Mouse (Mus musculus) neutrophil, adult 5-6 weeks (primary cell): ENCODE results near the gene Fgfr2. TPM values are rescaled to one million over a fixed set of nuclear protein-coding genes. Genes with fewer than 3 reads are reported as not detected.

Source experiments
- ATAC-seq: fragments of 151-379, 151-347 bp; 2 replicates; pipeline ENCODE4 v1.8.0; 2017; ENCODE audit warnings: mild to moderate bottlenecking, moderate TSS enrichment; ENCODE audit not compliant: insufficient number of reproducible peaks, poor library complexity, low FRiP score, severe bottlenecking; ENCODE audit errors: extremely low read depth
- total RNA-seq: library from RNA; stranded (forward); fragments of 200-1000 nt; gene quantifications from 2 replicates; pipeline ENCODE4 v1.2.3, GENCODE M21; 2017

Fgfr2 gene
- total RNA-seq, 1 experiment from 2014 or later = not detected

DNA sequence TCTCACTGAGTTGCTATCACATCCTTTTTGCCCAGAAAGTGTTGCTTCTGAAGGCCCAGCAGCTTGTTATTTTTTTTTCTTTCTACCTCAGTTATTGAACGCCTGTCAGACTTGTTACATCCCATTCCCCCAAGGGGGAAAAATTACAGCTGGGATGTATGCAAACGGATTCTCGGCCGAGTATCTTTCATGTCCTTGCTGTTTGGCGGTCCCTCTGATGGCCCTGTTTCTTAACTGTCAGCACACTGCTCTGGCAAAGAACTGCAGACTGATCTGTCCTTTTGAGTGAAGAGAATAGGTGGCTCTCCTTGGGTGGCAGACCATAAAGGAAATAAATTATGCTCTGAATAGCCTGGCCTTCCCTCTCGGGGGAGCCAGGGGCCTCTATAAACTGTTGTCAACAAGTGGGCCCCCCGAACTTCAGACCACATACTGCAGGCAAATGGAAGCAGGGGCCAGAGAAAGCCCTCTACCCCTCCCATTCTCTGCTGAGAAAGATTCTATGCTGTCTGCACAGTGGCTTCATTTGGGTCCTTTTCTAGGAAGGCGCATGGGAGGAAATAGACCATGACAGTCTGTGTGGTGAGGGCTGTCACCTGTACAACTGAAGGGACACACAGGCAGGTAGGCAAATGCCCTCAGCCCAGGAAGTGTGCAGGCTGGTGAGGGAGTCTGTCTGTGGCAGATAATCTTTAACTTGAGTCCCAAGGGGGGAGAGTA, 738.3 kb downstream of the Fgfr2 start:
- ATAC-seq = peak; percentile 42

DNA sequence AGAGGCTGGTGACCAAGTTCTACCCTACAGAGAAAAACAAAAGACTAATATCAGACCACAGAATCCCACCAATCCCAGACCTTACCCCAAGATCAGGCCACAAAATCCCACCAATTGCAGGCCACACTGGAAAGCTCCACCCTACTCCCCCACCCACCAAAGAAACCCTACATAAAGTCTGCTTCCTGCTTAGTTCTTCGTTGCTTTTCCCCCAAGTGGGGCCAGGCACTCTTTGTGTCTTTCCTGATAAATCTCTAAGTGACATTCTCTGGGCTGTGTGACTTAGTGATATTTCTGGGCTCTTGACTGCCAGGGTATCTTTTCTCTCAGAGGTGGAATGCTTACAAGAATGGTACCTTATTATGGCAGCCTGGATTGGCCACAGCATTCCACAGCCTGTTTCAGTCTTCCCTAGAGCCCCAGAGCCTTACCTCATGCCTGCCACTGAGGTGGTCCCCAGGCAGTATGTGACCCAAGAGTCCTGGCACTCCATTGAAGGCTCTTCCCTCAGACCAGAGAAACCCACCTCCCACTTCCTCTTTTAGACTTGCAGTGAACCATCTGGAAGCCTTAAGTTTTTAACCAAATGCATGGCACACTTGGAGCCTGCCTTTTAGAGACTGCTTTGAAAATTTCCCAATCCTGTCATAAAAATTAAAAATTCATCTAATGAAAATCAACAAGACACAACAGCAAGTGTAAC, 742.4 kb downstream of the Fgfr2 start:
- ATAC-seq = no peak

DNA sequence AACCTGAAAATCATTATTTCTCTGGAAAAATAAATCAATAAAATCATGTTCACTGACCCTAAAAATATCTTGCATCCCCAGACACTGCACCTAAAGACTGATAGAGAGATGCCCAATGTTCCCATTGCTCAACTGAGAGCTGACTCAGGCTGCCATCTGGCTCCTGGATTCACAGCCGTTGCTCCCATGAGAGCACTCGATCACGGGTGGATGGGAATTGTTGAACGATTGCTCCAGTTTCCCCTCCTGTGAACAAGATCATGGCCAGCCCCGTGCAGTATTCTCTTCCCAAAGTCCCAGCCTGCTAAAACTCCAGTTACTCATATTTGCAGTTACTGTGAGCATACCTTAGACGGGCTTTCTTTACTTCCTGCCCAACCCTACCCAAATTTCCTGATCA, 745.2 kb downstream of the Fgfr2 start:
- ATAC-seq = no peak

DNA sequence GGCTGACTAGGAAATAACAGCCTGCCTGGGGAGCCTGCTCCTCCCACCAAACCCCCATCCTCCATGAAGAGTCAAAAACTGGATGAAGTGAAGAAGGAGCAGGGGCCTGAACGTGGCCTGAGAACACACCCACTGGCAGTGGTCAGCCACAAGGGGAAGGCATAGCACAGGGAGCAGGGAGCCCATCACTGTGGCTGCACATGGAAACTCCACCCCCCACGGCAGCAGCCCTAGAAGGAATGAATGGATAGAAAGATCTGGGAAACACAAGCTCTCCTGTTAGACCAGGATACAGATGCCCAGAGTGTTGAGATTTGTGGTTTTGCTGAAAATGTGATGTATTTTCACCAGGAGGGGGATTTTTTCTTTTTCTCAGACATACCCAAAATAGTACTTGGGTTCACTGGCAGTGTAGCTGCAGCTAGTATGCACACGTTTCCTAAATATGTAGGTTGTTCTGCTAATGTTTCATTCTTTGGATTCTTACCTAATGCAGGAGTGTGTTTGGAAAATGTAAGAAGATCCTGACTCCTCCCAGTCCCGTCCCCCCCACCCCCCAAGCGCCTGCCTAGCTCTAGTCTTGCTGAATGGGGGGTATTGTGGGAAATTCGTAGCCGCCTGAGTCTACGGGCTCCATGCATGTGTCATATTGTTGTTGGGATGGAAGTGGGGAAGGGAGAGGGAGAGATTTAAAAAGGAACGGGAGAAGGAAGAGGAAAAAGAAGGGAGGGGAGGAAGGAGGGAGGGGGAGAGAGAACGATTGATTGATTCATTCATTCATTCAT, 749.4 kb downstream of the Fgfr2 start:
- ATAC-seq = no peak

DNA sequence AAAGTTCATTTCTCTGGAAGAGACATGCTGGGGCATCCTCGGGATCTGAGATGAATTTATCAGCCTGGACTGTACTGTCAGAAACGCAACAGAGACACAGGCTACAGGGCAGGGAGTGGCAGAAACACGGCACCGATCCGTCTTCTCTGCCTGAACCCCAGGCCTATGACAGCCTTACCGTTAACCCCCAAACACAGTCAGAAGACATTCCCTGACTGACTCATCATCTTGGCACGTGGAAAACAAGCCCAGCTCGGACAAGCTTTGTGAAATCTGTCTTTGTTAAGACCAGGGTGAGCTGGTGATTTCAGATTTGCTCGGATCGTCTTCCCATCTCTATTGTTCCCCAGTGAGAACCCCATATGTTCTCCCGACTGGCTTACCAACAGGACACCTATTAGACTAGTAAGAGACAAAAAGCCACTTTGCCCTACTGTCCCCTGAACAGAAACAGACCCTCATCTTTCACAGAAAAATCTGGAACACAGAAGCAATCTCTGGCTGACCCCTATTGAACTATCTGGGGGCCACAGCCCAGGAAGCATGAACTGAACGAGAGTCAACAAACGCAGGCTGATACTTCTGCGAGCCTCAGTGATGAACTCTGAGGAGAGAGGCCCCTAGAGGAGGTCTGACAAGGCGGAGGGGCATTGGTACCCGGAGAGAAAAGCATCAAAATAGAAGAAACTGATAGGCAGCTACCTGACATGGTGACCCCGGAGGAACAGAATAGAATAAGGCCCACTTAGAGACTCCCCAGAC, 750.2 kb downstream of the Fgfr2 start:
- ATAC-seq = no peak

DNA sequence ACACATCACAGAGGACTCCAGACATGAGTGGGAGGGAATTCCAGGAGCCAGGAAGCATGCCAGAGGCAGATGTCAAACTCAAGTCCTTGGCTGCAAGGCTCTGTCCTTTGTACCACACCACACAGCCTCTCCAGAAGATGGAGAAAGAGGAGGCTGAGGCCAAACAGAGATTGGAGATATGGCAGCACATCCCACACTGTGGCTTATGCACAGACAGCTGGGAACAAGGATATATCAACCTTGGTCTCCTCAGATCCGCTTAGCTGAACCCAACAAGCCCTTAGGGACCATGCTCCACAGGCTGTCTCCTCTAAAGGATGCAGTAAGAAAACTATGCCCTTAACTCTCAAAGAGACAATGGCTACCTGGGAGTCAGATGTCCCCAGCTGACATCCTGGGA, 751.3 kb downstream of the Fgfr2 start:
- no peak for ATAC-seq

DNA sequence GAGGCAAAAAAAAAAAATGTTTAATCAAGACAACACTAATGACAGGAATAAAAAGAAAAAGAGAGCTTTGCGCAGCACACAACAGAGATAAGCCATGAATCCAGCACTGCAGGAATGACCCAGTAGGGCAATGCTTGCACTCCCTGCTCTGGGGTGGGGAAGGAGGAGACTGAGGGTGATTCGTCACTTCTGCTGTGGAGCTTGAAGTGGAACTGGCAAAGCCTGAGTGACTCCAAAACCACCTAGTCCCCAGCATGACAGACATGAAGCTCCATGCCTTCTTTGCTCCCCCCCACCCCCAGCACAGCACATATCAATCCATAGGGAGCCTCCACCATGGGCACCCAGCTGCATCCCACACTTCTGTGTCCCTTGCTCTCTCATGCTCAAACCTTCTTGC, 753.4 kb downstream of the Fgfr2 start:
- ATAC-seq = peak; percentile 39; the same call in 1 of the 2 replicates

DNA sequence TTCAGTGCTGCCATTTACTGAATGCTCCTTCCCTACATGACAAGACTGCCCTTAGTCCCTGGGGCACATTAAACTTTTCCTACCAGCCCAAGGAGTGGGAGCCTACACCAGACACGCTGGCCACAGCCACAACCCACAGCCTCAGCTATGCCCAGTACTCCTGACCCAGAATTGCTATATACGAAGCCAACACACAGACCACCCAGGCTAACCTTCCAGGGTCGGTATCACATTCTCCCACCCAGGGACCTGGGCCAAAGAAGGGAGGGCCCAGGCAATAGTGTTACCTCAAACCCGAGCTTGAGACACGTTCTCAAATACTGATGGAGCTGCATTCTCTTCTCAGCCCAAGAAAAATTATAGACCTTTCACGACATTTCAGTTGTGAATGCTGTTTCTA, 754.3 kb downstream of the Fgfr2 start:
- no peak for ATAC-seq

DNA sequence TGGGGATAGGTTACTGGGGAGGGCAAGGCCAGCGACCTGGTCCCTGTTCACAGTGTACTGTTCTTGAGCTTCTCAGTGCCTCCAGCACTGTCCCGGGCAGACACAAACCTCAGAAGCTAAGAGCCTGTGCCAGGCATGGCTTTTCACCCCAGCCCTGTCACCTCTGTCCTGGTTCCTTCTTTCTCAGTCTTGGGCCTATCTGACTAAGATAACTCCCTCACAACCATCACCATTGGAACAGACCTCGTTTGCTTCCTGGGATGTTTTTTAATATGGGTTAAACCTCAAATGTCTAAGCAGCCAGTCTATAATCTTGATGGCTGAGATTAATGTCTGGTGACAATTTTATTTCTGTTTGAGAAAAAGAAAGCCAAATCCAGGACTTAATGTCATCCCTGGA, 755.8 kb downstream of the Fgfr2 start:
- no peak for ATAC-seq

DNA sequence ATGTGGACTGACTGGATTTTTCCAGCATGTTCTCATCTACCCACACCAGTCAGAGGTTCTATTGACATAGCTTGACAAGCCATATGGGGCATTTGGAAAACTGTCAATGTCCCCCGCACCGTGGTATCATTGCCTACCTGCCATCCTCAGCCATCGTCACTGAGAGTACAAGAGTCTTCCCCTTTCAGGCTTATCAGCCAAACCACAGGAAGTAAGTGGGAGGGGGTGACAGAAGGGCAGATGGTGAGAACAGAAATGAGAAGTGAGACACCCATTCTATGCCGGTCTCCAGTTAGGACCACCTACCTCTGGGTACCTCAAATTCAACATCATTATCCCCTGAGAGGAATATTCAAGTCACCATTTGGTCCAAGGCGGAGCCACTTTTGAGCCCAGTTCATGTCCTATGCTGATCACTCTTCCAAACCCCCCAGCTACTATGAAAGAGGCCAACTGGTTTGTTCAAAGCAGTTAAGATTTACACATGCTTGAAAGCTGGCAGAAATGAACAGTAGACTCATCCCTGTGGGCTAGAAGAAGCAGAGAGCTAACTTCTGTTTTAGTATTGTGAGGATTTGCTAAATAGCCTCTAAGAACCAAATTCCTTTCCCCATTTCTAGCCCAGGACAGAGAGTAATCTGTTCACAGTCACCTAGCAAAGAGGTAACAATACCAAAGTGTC, 757.3 kb downstream of the Fgfr2 start:
- ATAC-seq = peak; percentile 87

DNA sequence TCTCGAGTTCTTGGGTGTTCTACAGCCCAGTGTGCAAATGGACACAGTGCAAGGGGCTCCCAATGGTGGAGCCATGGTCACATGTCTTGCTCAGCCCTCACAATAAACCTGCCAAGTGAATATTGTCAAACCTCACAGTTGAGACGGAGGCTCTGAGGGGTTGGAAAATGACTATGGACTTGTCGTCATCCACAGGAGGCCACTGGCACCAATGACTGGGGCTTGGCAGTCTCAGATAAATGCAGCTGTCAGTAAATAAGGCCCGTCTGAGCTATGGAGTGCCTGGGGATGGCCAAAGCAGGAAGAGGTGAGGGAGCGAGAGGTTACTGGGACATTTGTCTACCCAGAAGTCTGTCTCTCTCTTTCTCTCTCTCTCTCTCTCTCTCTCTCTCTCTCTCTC, 758.0 kb downstream of the Fgfr2 start:
- ATAC-seq = no peak

DNA sequence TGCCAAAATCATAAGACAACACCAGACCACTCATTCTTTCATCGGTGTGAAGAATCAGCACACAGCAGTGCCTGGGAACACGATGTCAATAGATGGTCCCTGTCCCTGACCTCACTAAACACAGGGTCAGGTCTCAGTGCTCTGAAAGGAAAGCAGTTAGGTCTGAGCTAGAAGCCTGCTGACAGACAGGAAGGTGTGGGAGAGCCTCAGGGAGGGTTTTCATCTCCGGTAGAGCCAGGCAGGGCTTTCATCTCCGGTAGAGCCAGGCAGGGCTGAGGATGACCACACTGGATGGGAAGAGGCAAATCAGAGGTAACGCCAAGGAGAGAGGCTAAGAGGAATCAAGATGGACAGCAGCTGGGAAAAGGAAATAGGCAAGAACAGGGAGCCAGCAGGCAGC, 758.6 kb downstream of the Fgfr2 start:
- ATAC-seq = no peak

DNA sequence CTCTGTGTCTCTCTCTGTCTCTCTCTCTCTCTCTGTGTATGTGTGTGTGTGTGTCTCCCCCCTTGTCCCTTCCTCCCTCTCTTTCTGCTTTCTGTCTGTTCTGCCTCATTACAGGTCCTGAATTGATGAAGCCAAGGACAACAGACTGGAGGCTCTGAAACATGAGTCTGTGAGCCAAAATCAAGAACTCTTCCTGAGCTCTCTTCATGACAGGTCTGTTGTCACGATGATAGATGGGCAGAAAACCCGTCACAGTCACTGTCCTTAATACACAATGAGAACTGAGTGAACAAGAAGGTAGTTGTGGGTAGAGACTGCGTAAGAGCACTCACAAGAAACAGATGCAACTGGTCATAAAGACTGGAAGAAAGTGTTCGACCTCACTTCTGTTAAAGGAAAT, 762.8 kb downstream of the Fgfr2 start:
- ATAC-seq = no peak

DNA sequence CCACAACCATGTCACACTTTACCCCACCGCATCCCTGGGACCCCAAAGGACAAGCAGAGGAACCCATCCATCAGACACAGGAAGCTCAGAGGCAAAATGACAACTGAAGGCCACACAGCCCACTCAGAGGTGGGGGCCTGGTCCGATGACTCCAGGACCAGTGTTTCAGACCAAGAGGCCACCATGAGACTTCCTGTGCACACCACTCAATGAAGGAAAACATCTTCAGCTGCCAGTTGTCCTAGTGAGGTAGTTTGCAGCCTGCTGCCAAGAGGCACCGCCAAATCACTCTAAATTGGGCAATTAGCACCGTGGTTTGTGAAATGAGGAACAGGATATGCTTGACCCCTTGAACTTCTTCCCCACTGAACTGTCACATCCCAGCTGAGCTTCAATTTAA, 764.4 kb downstream of the Fgfr2 start:
- ATAC-seq = peak; percentile 89

DNA sequence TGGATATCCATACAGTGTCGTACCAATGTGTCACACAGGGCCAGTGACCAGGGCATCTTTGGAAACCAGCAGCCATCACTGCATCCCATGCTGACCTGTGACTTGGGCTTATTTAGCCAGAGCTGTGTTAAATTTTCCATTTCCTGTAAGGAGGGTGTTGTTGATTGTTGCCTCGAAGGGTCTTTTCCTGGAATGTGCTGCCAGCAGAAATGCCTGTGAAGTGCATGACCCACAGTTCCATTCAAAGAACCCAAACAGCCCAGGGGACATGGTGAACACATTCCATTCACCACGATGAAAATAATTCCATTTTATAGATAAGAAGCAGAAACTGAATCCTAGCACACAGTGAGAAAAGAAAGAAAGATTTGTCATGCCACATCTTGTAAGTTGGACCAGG, 764.9 kb downstream of the Fgfr2 start:
- ATAC-seq = no peak

DNA sequence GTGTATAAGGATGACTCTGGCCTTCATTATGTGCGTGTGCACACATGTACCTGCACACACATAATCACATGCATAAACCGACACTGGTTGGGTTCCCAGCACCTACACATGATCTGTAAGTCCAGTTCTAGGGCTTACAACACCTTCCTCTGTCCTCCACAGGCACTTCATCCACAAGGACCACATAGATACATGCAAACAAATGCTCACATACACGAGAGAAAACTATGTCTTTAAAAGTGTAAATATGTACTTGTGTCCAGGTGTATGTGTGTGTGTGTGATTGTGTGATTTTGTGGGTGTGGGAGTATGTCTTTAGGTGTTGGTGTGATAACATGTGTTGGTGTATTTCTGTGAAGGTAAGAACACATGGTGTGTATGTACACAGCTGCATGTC, 765.3 kb downstream of the Fgfr2 start:
- no peak for ATAC-seq

DNA sequence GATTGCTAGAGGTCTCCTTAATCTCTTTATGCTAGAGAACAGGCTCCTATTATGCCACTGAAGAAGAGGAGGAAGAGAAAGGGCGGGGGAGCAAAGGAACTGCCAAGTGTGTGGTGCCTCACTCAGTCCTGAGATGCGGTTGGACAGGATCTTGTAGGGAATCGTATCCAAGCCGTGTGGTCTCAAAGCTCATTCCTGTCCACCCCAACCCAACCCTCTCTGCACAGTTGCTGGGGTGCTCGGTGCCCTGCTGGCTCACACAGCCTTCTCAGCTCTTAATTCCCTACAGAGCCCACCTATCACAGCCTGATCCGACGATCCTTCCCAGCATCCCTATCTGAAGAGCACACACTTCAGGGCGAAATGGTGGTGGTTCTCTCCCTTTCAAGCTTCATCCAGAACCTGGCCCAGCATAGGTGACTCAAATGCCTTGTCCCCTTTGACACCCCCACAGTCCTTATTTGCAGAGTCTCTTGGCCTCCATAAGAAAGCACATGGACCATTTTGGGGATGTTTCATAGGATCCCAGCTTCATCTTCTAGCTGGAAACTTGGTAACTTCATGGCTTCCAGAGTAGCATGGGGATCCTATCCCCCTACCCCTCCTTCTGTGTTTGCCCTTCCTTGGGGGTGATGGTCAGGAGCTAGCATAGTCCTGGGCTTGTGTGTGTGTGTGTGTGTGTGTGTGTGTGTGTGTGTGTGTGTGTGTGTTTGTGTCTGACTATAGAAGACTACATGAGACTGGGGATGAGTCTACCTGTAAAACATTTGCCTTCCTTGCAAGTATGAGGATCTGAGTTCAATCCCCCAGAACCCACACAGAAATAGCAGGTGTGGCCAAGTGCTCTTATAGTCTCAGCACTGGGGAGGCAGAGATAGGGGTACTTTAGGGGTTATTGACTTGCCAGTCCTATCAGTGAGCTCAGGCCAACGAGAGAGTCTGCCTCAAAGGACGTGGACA, 766.0 kb downstream of the Fgfr2 start:
- ATAC-seq = no peak

DNA sequence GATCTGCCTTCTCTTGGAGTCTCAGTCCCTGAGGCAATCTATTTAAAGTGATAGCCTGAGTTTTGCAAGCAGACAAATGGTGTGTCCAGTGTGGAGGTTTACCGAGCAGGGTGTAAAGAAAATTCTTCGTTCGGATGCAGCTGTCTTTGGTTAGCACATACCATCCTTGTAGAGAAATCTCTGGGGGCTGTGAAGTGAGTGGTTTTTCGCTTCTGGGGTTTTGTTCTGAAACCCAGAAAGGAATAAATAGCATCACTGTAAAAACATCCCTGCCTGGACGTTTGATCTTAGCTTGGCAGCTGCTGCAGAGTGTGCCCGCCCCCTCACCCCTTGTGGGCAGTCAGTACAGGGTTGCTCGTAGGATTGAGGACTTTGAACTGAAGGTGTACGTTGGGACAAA, 767.0 kb downstream of the Fgfr2 start:
- ATAC-seq = peak; percentile 27; the same call in 1 of the 2 replicates
